Mouse (Mus musculus) MEL (cell line): ENCODE results near the gene Rims1. TPM values are rescaled to one million over a fixed set of nuclear protein-coding genes. Genes with fewer than 3 reads are reported as not detected.

ENCODE experiments used
- DNase-seq: peaks from one replicate; pipeline ENCODE4 v3.0.0; 2011; ENCODE audit warnings: low read depth, low spot score
- H3K27ac ChIP-seq: 2 replicates; pipeline ENCODE4 v1.5.1; 2012; ENCODE audit warnings: low read depth, mild to moderate bottlenecking, control low read depth, low read length, moderate library complexity; ENCODE audit not compliant: control insufficient read depth
- H3K27me3 ChIP-seq, 2 experiments: fragments of 150-350 bp in 1 of 2; sonication (generic) in 1 of 2; 2 replicates each; pipeline ENCODE4 v1.6.1; 2012; ENCODE audit warnings: low read length in 2 of 2, mild to moderate bottlenecking in 2 of 2, improper control_type of control experiment in 1 of 2, moderate library complexity in 1 of 2; ENCODE audit not compliant: insufficient read depth in 2 of 2, control insufficient read depth in 1 of 2
- H3K36me3 ChIP-seq, 2 experiments: 2 replicates each; pipeline ENCODE4 v1.6.1; 2012 to 2014; ENCODE audit warnings: low read length in 2 of 2, improper control_type of control experiment in 1 of 2, inconsistent platforms in 1 of 2, mild to moderate bottlenecking in 1 of 2; ENCODE audit not compliant: insufficient read depth in 2 of 2, control insufficient read depth in 1 of 2
- H3K4me1 ChIP-seq, 2 experiments: fragments of 150-350 bp in 1 of 2; sonication (generic) in 1 of 2; 2 replicates each; pipeline ENCODE4 v1.6.1; 2012; ENCODE audit warnings: low read length in 2 of 2, improper control_type of control experiment in 1 of 2, mild to moderate bottlenecking in 1 of 2; ENCODE audit not compliant: insufficient read depth in 2 of 2, control insufficient read depth in 1 of 2
- H3K4me3 ChIP-seq, 2 experiments: fragments of 150-350 bp in 1 of 2; sonication (generic) in 1 of 2; 2 replicates each; pipeline ENCODE4 v1.5.1; 2012; ENCODE audit warnings: low read depth in 2 of 2, low read length in 2 of 2, mild to moderate bottlenecking in 2 of 2, moderate library complexity in 2 of 2, control low read depth in 1 of 2, improper control_type of control experiment in 1 of 2; ENCODE audit not compliant: control insufficient read depth in 1 of 2, insufficient read depth in 1 of 2
- H3K79me2 ChIP-seq: 2 replicates; pipeline ENCODE4 v1.6.1; 2012; ENCODE audit warnings: mild to moderate bottlenecking, low read length, moderate library complexity; ENCODE audit not compliant: control insufficient read depth, poor library complexity, insufficient read depth
- H3K9ac ChIP-seq: 2 replicates; pipeline ENCODE4 v1.6.1; 2012; ENCODE audit warnings: low read depth, mild to moderate bottlenecking, control low read depth, low read length, moderate library complexity; ENCODE audit not compliant: control insufficient read depth, poor library complexity, severe bottlenecking
- H3K9me3 ChIP-seq: fragments of 150-350 bp; sonication (generic); replicated peaks from 2 replicates; pipeline ENCODE4 v1.6.1; 2012; ENCODE audit warnings: mild to moderate bottlenecking, low read length, improper control_type of control experiment, moderate library complexity; ENCODE audit not compliant: insufficient read depth
- BHLHE40 ChIP-seq: IDR thresholded peaks from 2 replicates; pipeline ENCODE4 v1.6.1; 2012; ENCODE audit warnings: low read depth, mild to moderate bottlenecking, inconsistent platforms, low read length, improper control_type of control experiment, borderline replicate concordance
- CHD2 ChIP-seq: IDR thresholded peaks from 2 replicates; pipeline ENCODE4 v1.6.1; 2011; ENCODE audit warnings: low read length, improper control_type of control experiment
- CTCF ChIP-seq, 3 experiments: IDR thresholded peaks in 2 of 3; conservative IDR thresholded peaks in 1 of 3; 2 replicates each; pipeline ENCODE4 v1.5.1; 2011 to 2012; ENCODE audit warnings: low read length in 3 of 3, low read depth in 2 of 3, mild to moderate bottlenecking in 2 of 3, improper control_type of control experiment in 1 of 3, inconsistent platforms in 1 of 3, mixed read lengths in 1 of 3, moderate library complexity in 1 of 3; ENCODE audit not compliant: control insufficient read depth in 1 of 3, insufficient read depth in 1 of 3, poor library complexity in 1 of 3, severe bottlenecking in 1 of 3
- E2F4 ChIP-seq: IDR thresholded peaks from 2 replicates; pipeline ENCODE4 v1.6.1; 2011; ENCODE audit warnings: low read depth, low read length, improper control_type of control experiment, borderline replicate concordance
- ELF1 ChIP-seq: IDR thresholded peaks from 2 replicates; pipeline ENCODE4 v1.6.1; 2014; ENCODE audit warnings: low read depth, mild to moderate bottlenecking, inconsistent platforms, low read length, improper control_type of control experiment, moderate library complexity
- ETS1 ChIP-seq: IDR thresholded peaks from 2 replicates; pipeline ENCODE4 v1.6.1; 2012; ENCODE audit warnings: low read depth, mild to moderate bottlenecking, inconsistent platforms, low read length, improper control_type of control experiment, moderate library complexity
- GABPA ChIP-seq: IDR thresholded peaks from 2 replicates; pipeline ENCODE4 v1.6.1; 2012; ENCODE audit warnings: low read depth, mild to moderate bottlenecking, inconsistent platforms, low read length, improper control_type of control experiment, moderate library complexity
- HCFC1 ChIP-seq: IDR thresholded peaks from 2 replicates; pipeline ENCODE4 v1.6.1; 2012; ENCODE audit warnings: low read depth, mild to moderate bottlenecking, inconsistent platforms, low read length, improper control_type of control experiment, moderate library complexity
- KAT2A ChIP-seq: conservative IDR thresholded peaks from 2 replicates; pipeline ENCODE4 v1.6.1; 2012; ENCODE audit warnings: low read depth, low read length, improper control_type of control experiment, inconsistent platforms
- MAFK ChIP-seq: IDR thresholded peaks from 2 replicates; pipeline ENCODE4 v1.6.1; 2011; ENCODE audit warnings: low read depth, mild to moderate bottlenecking, low read length, improper control_type of control experiment, borderline replicate concordance
- MEF2A ChIP-seq: IDR thresholded peaks from 2 replicates; pipeline ENCODE4 v1.6.1; 2014; ENCODE audit warnings: low read depth, mild to moderate bottlenecking, inconsistent platforms, low read length, improper control_type of control experiment; ENCODE audit not compliant: poor library complexity, insufficient replicate concordance, severe bottlenecking; ENCODE audit errors: extremely low read depth
- MXI1 ChIP-seq: IDR thresholded peaks from 2 replicates; pipeline ENCODE4 v1.6.1; 2011; ENCODE audit warnings: mild to moderate bottlenecking, low read depth, low read length, improper control_type of control experiment
- MYB ChIP-seq: IDR thresholded peaks from 2 replicates; pipeline ENCODE4 v1.6.1; 2011; ENCODE audit warnings: mild to moderate bottlenecking, low read depth, low read length, improper control_type of control experiment
- NELFE ChIP-seq: IDR thresholded peaks from 2 replicates; pipeline ENCODE4 v1.6.1; 2011; ENCODE audit warnings: low read depth, low read length, improper control_type of control experiment
- NRF1 ChIP-seq: IDR thresholded peaks from 2 replicates; pipeline ENCODE4 v1.6.1; 2014; ENCODE audit warnings: low read depth, mild to moderate bottlenecking, inconsistent platforms, low read length, improper control_type of control experiment, moderate library complexity; ENCODE audit not compliant: poor library complexity, insufficient read depth, severe bottlenecking
- POLR2A ChIP-seq, 2 experiments: IDR thresholded peaks; 2 replicates each; pipeline ENCODE4 v1.6.1; 2011 to 2012; ENCODE audit warnings: low read length in 2 of 2, mild to moderate bottlenecking in 2 of 2, control low read depth in 1 of 2, improper control_type of control experiment in 1 of 2, low read depth in 1 of 2, moderate library complexity in 1 of 2; ENCODE audit not compliant: control insufficient read depth in 1 of 2, insufficient read depth in 1 of 2, poor library complexity in 1 of 2
- POLR2AphosphoS2 ChIP-seq: IDR thresholded peaks from 2 replicates; pipeline ENCODE4 v1.6.1; 2011; ENCODE audit warnings: low read length, improper control_type of control experiment
- POLR2AphosphoS5 ChIP-seq: IDR thresholded peaks from 2 replicates; pipeline ENCODE4 v1.6.1; 2012; ENCODE audit warnings: low read depth, borderline replicate concordance, mild to moderate bottlenecking, inconsistent platforms, low read length, moderate library complexity, mixed read lengths
- RAD21 ChIP-seq: IDR thresholded peaks from 2 replicates; pipeline ENCODE4 v1.6.1; 2011; ENCODE audit warnings: mild to moderate bottlenecking, low read depth, low read length, improper control_type of control experiment
- TAL1 ChIP-seq: IDR thresholded peaks from 2 replicates; pipeline ENCODE4 v1.6.1; 2012; ENCODE audit warnings: mild to moderate bottlenecking, inconsistent platforms, low read length, moderate library complexity, mixed read lengths
- UBTF ChIP-seq: IDR thresholded peaks from 2 replicates; pipeline ENCODE4 v1.6.1; 2012; ENCODE audit warnings: low read depth, mild to moderate bottlenecking, inconsistent platforms, low read length, improper control_type of control experiment, moderate library complexity, borderline replicate concordance; ENCODE audit not compliant: insufficient read depth
- ZKSCAN1 ChIP-seq: IDR thresholded peaks from 2 replicates; pipeline ENCODE4 v1.6.1; 2012; ENCODE audit warnings: low read depth, mild to moderate bottlenecking, inconsistent platforms, low read length, improper control_type of control experiment, moderate library complexity
- ZMIZ1 ChIP-seq: IDR thresholded peaks from 2 replicates; pipeline ENCODE4 v1.6.1; 2012; ENCODE audit warnings: low read depth, mild to moderate bottlenecking, inconsistent platforms, low read length, improper control_type of control experiment, moderate library complexity
- polyA plus RNA-seq, 2 experiments: library from polyadenylated mRNA; stranded (reverse) in 1 of 2; unstranded in 1 of 2; fragments of >175 nt in 1 of 2; fragments of >200 nt in 1 of 2; gene quantifications; 2 replicates each; pipeline versions ENCODE4 v1.2.1 to v1.2.4; 2012; ENCODE audit warnings: low replicate concordance in 2 of 2, low read depth in 1 of 2; ENCODE audit not compliant: insufficient read length in 2 of 2, insufficient read depth in 1 of 2, missing spikeins in 1 of 2
- total RNA-seq: library from RNA; depleted of rRNA; stranded (reverse); fragments of 300-350 nt; gene quantifications from 2 replicates; pipeline ENCODE4 v1.2.3, GENCODE M21; 2012

Rims1 gene
- total and polyA plus RNA-seq, 3 experiments: 0.31 TPM; not detected in 2

DNA sequence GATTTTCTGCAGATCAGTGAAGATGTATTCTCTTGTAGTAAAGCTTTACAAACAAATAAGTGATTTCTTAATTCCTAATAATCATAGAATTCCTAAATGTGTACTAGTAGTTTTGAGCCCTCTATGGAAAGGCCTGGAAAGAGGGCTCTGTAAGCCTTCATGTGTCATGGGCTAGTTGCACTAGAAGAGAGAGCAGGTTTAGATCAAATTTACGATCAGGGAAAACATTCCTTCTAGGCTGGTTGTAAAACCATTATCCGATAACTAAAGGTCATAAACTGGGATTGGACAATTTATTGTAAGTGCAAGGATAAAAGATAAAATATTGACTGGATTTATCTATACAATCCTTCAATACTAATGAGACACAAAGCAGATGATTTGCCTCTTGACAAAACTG is 512.5 kb downstream of the Rims1 start:
- no peaks in the 10 kb centered on the region for H3K27me3 ChIP-seq

DNA sequence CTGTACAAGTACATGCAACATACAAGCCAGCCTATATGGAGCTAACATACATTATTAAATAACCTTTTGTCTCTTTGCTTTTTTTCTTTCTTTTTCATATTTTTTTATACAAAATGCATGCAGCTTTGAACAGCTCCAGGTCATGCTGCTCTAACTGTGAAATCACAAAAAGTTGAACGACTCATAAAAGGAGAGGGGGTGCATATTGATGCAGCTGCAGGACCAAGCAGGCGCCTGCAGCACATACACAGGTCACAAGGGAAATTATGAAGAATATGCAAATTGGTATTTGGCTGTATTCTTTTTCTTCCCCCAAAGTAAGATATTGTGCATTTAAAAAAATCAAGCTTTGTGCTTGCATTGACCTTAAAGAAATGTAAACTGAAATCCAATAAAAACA is 519.0 kb downstream of the Rims1 start:
- Histone ChIP-seq H3K4me3 (no peak overlapping the region), H3K9me3 (no peaks in the 10 kb centered on the region), H3K27me3 (no peaks in the 10 kb centered on the region), H3K4me1 (no peaks in the 10 kb centered on the region), H3K79me2 (no peaks in the 10 kb centered on the region), H3K27ac (no peak overlapping the region), H3K36me3 (no peaks in the 10 kb centered on the region), H3K9ac (no peak overlapping the region)
- DNase-seq: no peak
- no peak for TF ChIP-seq ZKSCAN1
- no peak for TF ChIP-seq MYB
- TF ChIP-seq KAT2A: no peak
- TF ChIP-seq MEF2A: no peak
- no peak for TF ChIP-seq ZMIZ1
- no peak for TF ChIP-seq CHD2
- no peak for TF ChIP-seq CTCF (IDR thresholded peaks at IDR 0.05 in 2 of 3, conservative IDR thresholded peaks at IDR 0.05 in 1 of 3; ENCODE audit: control insufficient read depth in 1 of 3, insufficient read depth in 1 of 3, low read depth in 2 of 3, low read length in 3 of 3, poor library complexity in 1 of 3, severe bottlenecking in 1 of 3)
- TF ChIP-seq RAD21: no peak
- TF ChIP-seq POLR2AphosphoS5: no peak
- TF ChIP-seq POLR2AphosphoS2: no peak
- no peak for TF ChIP-seq MAFK
- no peak for TF ChIP-seq E2F4
- TF ChIP-seq HCFC1: no peak
- TF ChIP-seq UBTF: no peak
- no peak for TF ChIP-seq GABPA
- TF ChIP-seq ELF1: no peak
- no peak for TF ChIP-seq NELFE
- no peak for TF ChIP-seq NRF1
- TF ChIP-seq BHLHE40: no peak
- no peak for TF ChIP-seq TAL1

More for the DNA sequence above, 512.5 kb downstream of the Rims1 start:
- no peak for DNase-seq
- Histone ChIP-seq H3K9me3 (no peaks in the 10 kb centered on the region), H3K27ac (no peak overlapping the region), H3K4me1 (no peaks in the 10 kb centered on the region), H3K4me3 (no peak overlapping the region), H3K79me2 (no peaks in the 10 kb centered on the region), H3K9ac (no peak overlapping the region), H3K36me3 (no peaks in the 10 kb centered on the region)
- TF ChIP-seq POLR2A (IDR thresholded peaks at IDR 0.05; ENCODE audit: control insufficient read depth in 1 of 2, insufficient read depth in 1 of 2, low read depth in 1 of 2, low read length in 2 of 2, poor library complexity in 1 of 2): no peak
- TF ChIP-seq MEF2A: no peak
- no peak for TF ChIP-seq NRF1
- no peak for TF ChIP-seq ETS1
- no peak for TF ChIP-seq MXI1
- no peak for TF ChIP-seq POLR2AphosphoS2
- TF ChIP-seq HCFC1: no peak
- TF ChIP-seq UBTF: no peak
- no peak for TF ChIP-seq MYB
